Mouse (Mus musculus) heart, adult 2 months (tissue): ENCODE measurements around the gene Adgrg7. TPM values are rescaled to one million over a fixed set of nuclear protein-coding genes. Genes with fewer than 3 reads are reported as not detected.

Experiments
- DNase-seq, 2 experiments: peaks; one replicate each; pipeline ENCODE4 v3.0.0; 2021
- H3K27ac ChIP-seq: fragments of 200-600 bp; 2 replicates; pipeline ENCODE4 v1.8.1; 2022
- H3K27me3 ChIP-seq: fragments of 200-500 bp; 2 replicates; pipeline ENCODE4 v1.6.1; 2012; ENCODE audit warnings: mild to moderate bottlenecking, low read length, inconsistent platforms, mixed read lengths; ENCODE audit not compliant: control insufficient read depth, insufficient read depth
- H3K36me3 ChIP-seq: fragments of 200-500 bp; 2 replicates; pipeline ENCODE4 v1.6.1; 2012; ENCODE audit warnings: low read length, inconsistent platforms; ENCODE audit not compliant: control insufficient read depth, insufficient read depth
- H3K4me1 ChIP-seq: fragments of 200-500 bp; 2 replicates; pipeline ENCODE4 v1.6.1; 2011; ENCODE audit warnings: low read length; ENCODE audit not compliant: control insufficient read depth, insufficient read depth
- H3K4me3 ChIP-seq: fragments of 200-600 bp; 2 replicates; pipeline ENCODE4 v1.8.1; 2022
- H3K79me2 ChIP-seq: fragments of 200-500 bp; replicated peaks from 2 replicates; pipeline ENCODE4 v1.6.1; 2012; ENCODE audit warnings: mild to moderate bottlenecking, inconsistent platforms, low read length, moderate library complexity, mixed read lengths; ENCODE audit not compliant: control insufficient read depth, insufficient read depth
- H3K9ac ChIP-seq: fragments of 200-500 bp; 2 replicates; pipeline ENCODE4 v1.6.1; 2012; ENCODE audit warnings: low read depth, mild to moderate bottlenecking, control low read depth, inconsistent platforms, low read length, mixed read lengths
- CTCF ChIP-seq: fragments of 200-600 bp; IDR thresholded peaks from 2 replicates; pipeline ENCODE4 v1.8.1; 2022; ENCODE audit warnings: antibody characterized with exemption, mild to moderate bottlenecking, moderate library complexity
- EP300 ChIP-seq: fragments of 200-500 bp; IDR thresholded peaks from 2 replicates; pipeline ENCODE4 v1.6.1; 2011; ENCODE audit warnings: low read depth, low read length, control low read depth; ENCODE audit not compliant: insufficient read depth
- POLR2A ChIP-seq: fragments of 200-500 bp; IDR thresholded peaks from 2 replicates; pipeline ENCODE4 v1.6.1; 2011; ENCODE audit warnings: mild to moderate bottlenecking, low read depth, low read length, control low read depth; ENCODE audit not compliant: insufficient read depth
- WGBS: fragments of 180-500 bp; shearing (Covaris S2); methylation state at CpG from one replicate; pipeline ENCODE4 v1.1.7; 2018; 5-methylcytosine and 5-hydroxymethylcytosine counted together
- intact Hi-C: fragments of 180-260 bp; cut with DNase I; formaldehyde crosslinking; loops from one replicate; pipeline ENCODE4 v1.15.1; 2025
- long read RNA-seq: library from polyadenylated mRNA; stranded (forward); transcript quantifications from one replicate; pipeline ENCODE4 v2.0.0, GENCODE M21; 2021
- polyA plus RNA-seq: library from polyadenylated mRNA; depleted of rRNA; stranded (reverse); fragments of >200 nt; gene quantifications from 2 replicates; pipeline ENCODE4 v1.2.3, GENCODE M21; 2012; rRNA removed
- total RNA-seq, 2 experiments: library from RNA; stranded (reverse); gene quantifications; 2 replicates each; pipeline ENCODE4 v1.2.3; 2021

The Adgrg7 gene
- total RNA-seq (not detected), polyA plus RNA-seq (not detected in 2 replicates)
- long read RNA-seq = 0 reads

- no peak within 1 kb of the TSS for H3K4me3 ChIP-seq
- H3K9ac ChIP-seq = no peak within 1 kb of the TSS
- H3K36me3 ChIP-seq = no peaks in the 10 kb centered on the region
- H3K27ac ChIP-seq = no peak within 1 kb of the TSS
- 65% methylated on average over 8 of the region's 8 CpGs for WGBS
- no peaks in the 10 kb centered on the region for H3K79me2 ChIP-seq
- H3K4me1 ChIP-seq = no peaks in the 10 kb centered on the region
- no peak for TF ChIP-seq CTCF
- no peak for TF ChIP-seq EP300
- no peak for TF ChIP-seq POLR2A
- no peaks in the 10 kb centered on the region; the same call in 1 of the 2 replicates for H3K27me3 ChIP-seq
- DNase-seq = no peak
- intact Hi-C loops = no loop called here
These were observed at the start of gene Adgrg7 for GRCm38 (mm10) chr16:56795481-56796139. Gene Adgrg7 (minus strand): TSS chr16:56795855.

- Histone ChIP-seq H3K27ac (no peak overlapping the region), H3K4me3 (no peak overlapping the region), H3K27me3 (no peaks in the 10 kb centered on the region), H3K9ac (no peak overlapping the region), H3K36me3 (no peaks in the 10 kb centered on the region), H3K4me1 (no peaks in the 10 kb centered on the region), H3K79me2 (no peaks in the 10 kb centered on the region)
- no peak for DNase-seq
- whole genome bisulfite sequencing = 79% methylated on average over 5 of the region's 5 CpGs
- intact Hi-C loops = no loop called here
- no peak for TF ChIP-seq EP300
- no peak for TF ChIP-seq CTCF
- TF ChIP-seq POLR2A = no peak
These were observed 47.3 kb upstream of the Adgrg7 start for GRCm38 (mm10) chr16:56842988-56843387.

GRCm38 (mm10) chr16:56833312-56833711 is 37.7 kb upstream of the Adgrg7 start:
- H3K79me2 ChIP-seq = no peaks in the 10 kb centered on the region
- no peak overlapping the region for H3K9ac ChIP-seq
- TF ChIP-seq CTCF (no peak), EP300 (no peak), POLR2A (no peak)
- no peak overlapping the region for H3K4me3 ChIP-seq
- H3K27ac ChIP-seq = no peak overlapping the region
- H3K27me3 ChIP-seq = no peaks in the 10 kb centered on the region
- H3K36me3 ChIP-seq = no peaks in the 10 kb centered on the region
- no peaks in the 10 kb centered on the region; the same call in 1 of the 2 replicates for H3K4me1 ChIP-seq
- WGBS = 80% methylated on average over 1 of the region's 1 CpGs
- no peak for DNase-seq
- intact Hi-C loops = no loop called here

- intact Hi-C loops = no loop called here
- Histone ChIP-seq H3K79me2 (no peaks in the 10 kb centered on the region), H3K4me3 (no peak overlapping the region), H3K27ac (no peak overlapping the region), H3K36me3 (no peaks in the 10 kb centered on the region), H3K4me1 (no peaks in the 10 kb centered on the region; the same call in 1 of the 2 replicates), H3K9ac (no peak overlapping the region), H3K27me3 (no peaks in the 10 kb centered on the region)
- TF ChIP-seq CTCF (no peak), EP300 (no peak), POLR2A (no peak)
- WGBS = 91% methylated on average over 2 of the region's 2 CpGs
- DNase-seq = no peak
These were observed 36.3 kb upstream of the Adgrg7 start for GRCm38 (mm10) chr16:56831986-56832385.

GRCm38 (mm10) chr16:56801370-56802109 is 5.9 kb upstream of the Adgrg7 start:
- intact Hi-C loops = loop anchor here (2.0 kb wide), 2 partner anchors 119 to 291 kb away; no protein-coding TSS in a partner anchor
- Histone ChIP-seq H3K9ac (no peak overlapping the region), H3K36me3 (no peaks in the 10 kb centered on the region), H3K27ac (no peak overlapping the region), H3K4me3 (no peak overlapping the region), H3K79me2 (no peaks in the 10 kb centered on the region), H3K27me3 (no peaks in the 10 kb centered on the region), H3K4me1 (no peaks in the 10 kb centered on the region)
- 59% methylated on average over 6 of the region's 6 CpGs for WGBS
- DNase-seq = no peak
- TF ChIP-seq CTCF (no peak), POLR2A (no peak), EP300 (no peak)

- no peaks in the 10 kb centered on the region for H3K27me3 ChIP-seq
- H3K4me1 ChIP-seq = no peaks in the 10 kb centered on the region
- intact Hi-C loops = loop anchor here (2.0 kb wide), 2 partner anchors 120 to 292 kb away; no protein-coding TSS in a partner anchor
- no peak overlapping the region for H3K4me3 ChIP-seq
- H3K36me3 ChIP-seq = no peaks in the 10 kb centered on the region
- H3K27ac ChIP-seq = no peak overlapping the region
- no peak for DNase-seq
- H3K9ac ChIP-seq = no peak overlapping the region
- no peak for TF ChIP-seq POLR2A
- TF ChIP-seq CTCF = no peak
- TF ChIP-seq EP300 = no peak
- no peaks in the 10 kb centered on the region for H3K79me2 ChIP-seq
- WGBS = 77% methylated on average over 7 of the region's 7 CpGs
These were observed 5.3 kb upstream of the Adgrg7 start for GRCm38 (mm10) chr16:56800946-56801345.
